Comparison of ENCODE assay signal across 8 mouse cellular contexts in genomic region chr4:155868614-155869298, GRCm38 (mm10). TPM values are rescaled to one million over a fixed set of nuclear protein-coding genes. Genes with fewer than 3 reads are reported as not detected.
DNase-seq lines count a peak whose midpoint lies in the region; ATAC-seq and TF ChIP-seq lines count a peak whose summit lies in the region.

No protein-coding gene starts in this region.

- H3K9me3 ChIP-seq in MEL (replicated peaks; ENCODE audit: insufficient read depth, low read length), result no peaks in the 10 kb centered on the region
- no peaks in the 10 kb centered on the region for H3K9me3 ChIP-seq in forebrain, embryonic 16.5 days (ENCODE audit: control insufficient read depth, low read length)
- H3K9me3 ChIP-seq in kidney, postnatal 0 days (replicated peaks; ENCODE audit: low read length), result no peaks in the 10 kb centered on the region

- no peaks in the 10 kb centered on the region for H3K27me3 ChIP-seq in MEL (ENCODE audit: control insufficient read depth in 1 of 2, insufficient read depth in 2 of 2, low read length in 2 of 2)
- no peaks in the 10 kb centered on the region for H3K27me3 ChIP-seq in forebrain, embryonic 16.5 days (replicated peaks; ENCODE audit: control insufficient read depth, insufficient read depth, low read length)
- no peaks in the 10 kb centered on the region for H3K27me3 ChIP-seq in kidney, postnatal 0 days (ENCODE audit: insufficient read depth, low read length)

- TF ChIP-seq POLR2A in MEL (IDR thresholded peaks at IDR 0.05; ENCODE audit: control insufficient read depth in 1 of 2, insufficient read depth in 1 of 2, low read depth in 1 of 2, low read length in 2 of 2, poor library complexity in 1 of 2), result no peak

- H3K4me3 ChIP-seq in MEL (ENCODE audit: control insufficient read depth in 1 of 2, insufficient read depth in 1 of 2, low read depth in 2 of 2, low read length in 2 of 2), result peak overlapping the region; percentile 87 to 89
- peak overlapping the region; percentile 73 for H3K4me3 ChIP-seq in forebrain, embryonic 16.5 days (replicated peaks; ENCODE audit: low read length)
- H3K4me3 ChIP-seq in kidney, postnatal 0 days (replicated peaks; ENCODE audit: low read depth, low read length), result peak overlapping the region; percentile 72

- no peak for TF ChIP-seq RAD21 in MEL (IDR thresholded peaks at IDR 0.05; ENCODE audit: low read depth, low read length)

- TF ChIP-seq CTCF in MEL (IDR thresholded peaks at IDR 0.05 in 2 of 3, conservative IDR thresholded peaks at IDR 0.05 in 1 of 3; ENCODE audit: control insufficient read depth in 1 of 3, insufficient read depth in 1 of 3, low read depth in 2 of 3, low read length in 3 of 3, poor library complexity in 1 of 3, severe bottlenecking in 1 of 3), result no peak
- TF ChIP-seq CTCF in kidney, postnatal 0 days (IDR thresholded peaks at IDR 0.05; ENCODE audit: low read depth), result no peak

- peaks cover 27% of the 10 kb centered on the region for H3K79me2 ChIP-seq in MEL (ENCODE audit: control insufficient read depth, insufficient read depth, low read length, poor library complexity)

- peak; percentile 20 for DNase-seq in CD4-positive, CD25-positive, alpha-beta regulatory T cell, adult 2 months (ENCODE audit: low read depth, low spot score)
- DNase-seq in MEL (ENCODE audit: low read depth, low spot score), result no peak
- no peak for DNase-seq in kidney, postnatal 0 days (ENCODE audit: low spot score)
- DNase-seq in lung, postnatal 4 days, result peak; percentile 25 to 46
- no peak for DNase-seq in ovary, postnatal 36 days (ENCODE audit: low spot score)
- no peak for DNase-seq in spleen, postnatal 4 days (ENCODE audit: low spot score in 2 of 2)
- no peak for DNase-seq in cerebellum, postnatal 14 days

- TF ChIP-seq EP300 in MEL (IDR thresholded peaks at IDR 0.05; ENCODE audit: low read depth in 1 of 2, low read length in 2 of 2), result no peak

- 12% methylated on average over 22 of the region's 22 CpGs for WGBS in forebrain, embryonic 16.5 days
- WGBS in kidney, postnatal 0 days, result 9% methylated on average over 22 of the region's 22 CpGs

- H3K27ac ChIP-seq in MEL (ENCODE audit: control insufficient read depth, low read depth, low read length), result peak overlapping the region; percentile 15; the same call in 1 of the 2 replicates
- no peak overlapping the region for H3K27ac ChIP-seq in forebrain, embryonic 16.5 days (ENCODE audit: low read length)
- H3K27ac ChIP-seq in kidney, postnatal 0 days, result peak overlapping the region; percentile 36; the same call in 1 of the 2 replicates

- H3K4me2 ChIP-seq in forebrain, embryonic 16.5 days (ENCODE audit: low read length), result peak overlapping the region; percentile 98
- H3K4me2 ChIP-seq in kidney, postnatal 0 days (ENCODE audit: low read length), result peak overlapping the region; percentile 86

- ATAC-seq in forebrain, embryonic 16.5 days, result peak; percentile 53
- peak; percentile 31 for ATAC-seq in kidney, postnatal 0 days (replicated peaks; ENCODE audit: low FRiP score, low read depth)

- peaks cover 4 to 12% of the 10 kb centered on the region in 2 experiments for H3K4me1 ChIP-seq in MEL (ENCODE audit: control insufficient read depth in 1 of 2, insufficient read depth in 2 of 2, low read length in 2 of 2)
- H3K4me1 ChIP-seq in forebrain, embryonic 16.5 days (replicated peaks; ENCODE audit: control insufficient read depth, insufficient read depth, low read length), result peaks cover 16% of the 10 kb centered on the region
- 0 out of 2 replicates have a peak, but pooled peaks cover 6% of the 10 kb centered on the region for H3K4me1 ChIP-seq in kidney, postnatal 0 days (replicated peaks; ENCODE audit: insufficient read depth, low read length)

- peaks cover 0 to 9% of the 10 kb centered on the region in 2 experiments for H3K36me3 ChIP-seq in MEL (ENCODE audit: control insufficient read depth in 1 of 2, insufficient read depth in 2 of 2, low read length in 2 of 2)
- peaks cover 15% of the 10 kb centered on the region for H3K36me3 ChIP-seq in forebrain, embryonic 16.5 days (ENCODE audit: control insufficient read depth, insufficient read depth)
- peaks cover 18% of the 10 kb centered on the region for H3K36me3 ChIP-seq in kidney, postnatal 0 days (ENCODE audit: insufficient read depth, low read length)

- peak overlapping the region; percentile 79 for H3K9ac ChIP-seq in MEL (ENCODE audit: control insufficient read depth, low read depth, low read length, poor library complexity, severe bottlenecking)
- peak overlapping the region; percentile 63 for H3K9ac ChIP-seq in forebrain, embryonic 16.5 days (replicated peaks; ENCODE audit: low read depth, low read length)
- H3K9ac ChIP-seq in kidney, postnatal 0 days (ENCODE audit: low read depth, low read length), result peak overlapping the region; percentile 74

TF ChIP-seq in MEL, 35 proteins besides CTCF, POLR2A, EP300 and RAD21:
- TF ChIP-seq ZC3H11A (IDR thresholded peaks at IDR 0.05; ENCODE audit: low read depth, low read length) (no peak), ETS1 (IDR thresholded peaks at IDR 0.05; ENCODE audit: low read depth, low read length) (no peak), JUND (IDR thresholded peaks at IDR 0.05; ENCODE audit: low read depth, low read length) (no peak), MAZ (IDR thresholded peaks at IDR 0.05; ENCODE audit: low read depth, low read length) (no peak; the same call in 1 of the 2 replicates), MAX (IDR thresholded peaks at IDR 0.05; ENCODE audit: low read length) (no peak; the same call in 1 of the 2 replicates), TAL1 (IDR thresholded peaks at IDR 0.05; ENCODE audit: low read length) (no peak), CHD1 (IDR thresholded peaks at IDR 0.05; ENCODE audit: low read depth, low read length) (no peak), ZKSCAN1 (IDR thresholded peaks at IDR 0.05; ENCODE audit: low read depth, low read length) (no peak), MAFK (IDR thresholded peaks at IDR 0.05; ENCODE audit: borderline replicate concordance, low read depth, low read length) (no peak), NELFE (IDR thresholded peaks at IDR 0.05; ENCODE audit: low read depth, low read length) (no peak), GATA1 (IDR thresholded peaks at IDR 0.05; ENCODE audit: low read depth, low read length) (no peak), SIN3A (IDR thresholded peaks at IDR 0.05; ENCODE audit: low read length) (no peak; the same call in 1 of the 2 replicates), KAT2A (conservative IDR thresholded peaks at IDR 0.05; ENCODE audit: low read depth, low read length) (no peak), NRF1 (IDR thresholded peaks at IDR 0.05; ENCODE audit: insufficient read depth, low read depth, low read length, poor library complexity, severe bottlenecking) (no peak), ELF1 (IDR thresholded peaks at IDR 0.05; ENCODE audit: low read depth, low read length) (no peak)

RNA-seq across cellular contexts. Expression of gene Cptp, which starts 0.5 kb away (rescaled TPM):
- 10.9 and 14.0 TPM in 2 replicates for total RNA-seq in MEL (2012; rRNA removed)
- polyA plus RNA-seq in MEL (2012; ENCODE audit: insufficient read depth in 1 of 2, insufficient read length in 2 of 2, low read depth in 1 of 2, low replicate concordance in 2 of 2, missing spikeins in 1 of 2), result 10 to 100 TPM in 1 of 2 experiments, not detected in 1; 22.6 TPM
- polyA plus RNA-seq in forebrain, embryonic 16.5 days (2015; fragmentation: Nextera tagmentation; extraction: Ambion mirVana), result 22.5 and 23.8 TPM in 2 replicates
- 14.8 and 17.2 TPM in 2 replicates for polyA plus RNA-seq in kidney, postnatal 0 days (2015; fragmentation: Nextera tagmentation; extraction: Ambion mirVana)

RNA-seq across cellular contexts. Expression of gene Ints11, which starts 0.6 kb away (rescaled TPM):
- total RNA-seq in MEL (2012; rRNA removed), result 78.9 and 82.5 TPM in 2 replicates
- polyA plus RNA-seq in MEL (2012; ENCODE audit: insufficient read depth in 1 of 2, insufficient read length in 2 of 2, low read depth in 1 of 2, low replicate concordance in 2 of 2, missing spikeins in 1 of 2), result 10 to 100 TPM in 1 of 2 experiments, not detected in 1; 96.8 TPM
- polyA plus RNA-seq in forebrain, embryonic 16.5 days (2015; fragmentation: Nextera tagmentation; extraction: Ambion mirVana), result 89.8 and 100 TPM in 2 replicates
- polyA plus RNA-seq in kidney, postnatal 0 days (2015; fragmentation: Nextera tagmentation; extraction: Ambion mirVana), result 40.3 and 45.7 TPM in 2 replicates

RNA-seq across cellular contexts. Expression of gene Tas1r3, which starts 5.6 kb away (rescaled TPM):
- 0.52 and 0.62 TPM in 2 replicates for total RNA-seq in MEL (2012; rRNA removed)
- polyA plus RNA-seq in MEL (2012; ENCODE audit: insufficient read depth in 1 of 2, insufficient read length in 2 of 2, low read depth in 1 of 2, low replicate concordance in 2 of 2, missing spikeins in 1 of 2), result 10 to 100 TPM in 1 of 2 experiments, 1 to 10 TPM in 1; 1.1 to 54.9 TPM
- polyA plus RNA-seq in forebrain, embryonic 16.5 days (2015; fragmentation: Nextera tagmentation; extraction: Ambion mirVana), result 0.72 and 0.84 TPM in 2 replicates
- 0.18 TPM in 2 replicates for polyA plus RNA-seq in kidney, postnatal 0 days (2015; fragmentation: Nextera tagmentation; extraction: Ambion mirVana)

RNA-seq across cellular contexts. Expression of gene Dvl1, which starts 21.6 kb away (rescaled TPM):
- 43.4 and 56.8 TPM in 2 replicates for total RNA-seq in MEL (2012; rRNA removed)
- polyA plus RNA-seq in MEL (2012; ENCODE audit: insufficient read depth in 1 of 2, insufficient read length in 2 of 2, low read depth in 1 of 2, low replicate concordance in 2 of 2, missing spikeins in 1 of 2), result 10 to 100 TPM in 1 of 2 experiments, not detected in 1; 60.3 TPM
- 7.0 and 10.0 TPM in 2 replicates for polyA plus RNA-seq in forebrain, embryonic 16.5 days (2015; fragmentation: Nextera tagmentation; extraction: Ambion mirVana)
- 9.9 and 16.6 TPM in 2 replicates for polyA plus RNA-seq in kidney, postnatal 0 days (2015; fragmentation: Nextera tagmentation; extraction: Ambion mirVana)

RNA-seq across cellular contexts. Expression of gene Pusl1, which starts 22.8 kb away (rescaled TPM):
- total RNA-seq in MEL (2012; rRNA removed), result 50.0 and 65.2 TPM in 2 replicates
- polyA plus RNA-seq in MEL (2012; ENCODE audit: insufficient read depth in 1 of 2, insufficient read length in 2 of 2, low read depth in 1 of 2, low replicate concordance in 2 of 2, missing spikeins in 1 of 2), result 10 to 100 TPM in 1 of 2 experiments, not detected in 1; 68.4 TPM
- polyA plus RNA-seq in forebrain, embryonic 16.5 days (2015; fragmentation: Nextera tagmentation; extraction: Ambion mirVana), result 68.0 and 70.3 TPM in 2 replicates
- 33.8 and 38.0 TPM in 2 replicates for polyA plus RNA-seq in kidney, postnatal 0 days (2015; fragmentation: Nextera tagmentation; extraction: Ambion mirVana)

Comparison
In these comparisons a context has a peak if more than half of its experiments do, and no peak if none do; other contexts are left out.
1. DNase-seq: peak in CD4-positive, CD25-positive, alpha-beta regulatory T cell, adult 2 months (single experiment) and lung, postnatal 4 days (2 of 2); none in MEL (single experiment), kidney, postnatal 0 days (single experiment), ovary, postnatal 36 days (single experiment), spleen, postnatal 4 days (0 of 2) and cerebellum, postnatal 14 days (0 of 2).
2. Peak in every context shown above with its lines, with median percentiles within 50 percentile points of each other: H3K4me3 ChIP-seq and H3K9ac ChIP-seq.